In the genomic region with DNA sequence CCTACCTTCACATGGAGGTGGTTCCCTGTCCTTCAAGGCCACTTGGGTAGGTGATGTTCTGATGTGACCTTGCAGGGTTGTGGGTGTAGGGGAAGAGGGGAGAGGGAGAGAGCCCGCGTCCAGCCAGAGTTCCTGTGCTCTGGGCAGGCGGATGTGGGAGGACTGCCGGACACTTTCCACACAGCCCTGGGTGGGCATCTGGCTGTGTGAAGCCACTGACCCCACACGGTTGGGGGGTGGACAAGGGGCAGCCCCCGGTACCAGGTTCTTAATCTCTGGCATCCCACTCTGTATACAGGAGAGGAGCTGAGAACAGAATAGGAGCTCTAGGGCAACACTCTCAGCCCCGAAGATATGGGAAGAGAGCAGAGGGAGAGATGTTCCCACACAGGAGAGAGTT, we compare ENCODE assay signal across 19 mouse cellular contexts. TPM values are rescaled to one million over a fixed set of nuclear protein-coding genes. Genes with fewer than 3 reads are reported as not detected.
"Had no signal": no experiment of that assay in that cellular context is flagged by ENCODE, and none has a peak within 500 bp of the region (broad histone marks: within the 10 kb centered on the region; RNA-seq: fewer than 3 reads in every experiment).

No protein-coding gene starts in this region.

- H3K9me3 ChIP-seq: neural tube, embryonic 12.5 days; neural tube, embryonic 13.5 days; neural tube, embryonic 15.5 days; stomach, embryonic 15.5 days had no signal

- DNase-seq: right cerebral cortex, adult 18-20 months; right cerebral cortex, postnatal 14 days; right cerebral cortex, postnatal 25 days; right cerebral cortex, postnatal 4 days; spleen, adult 18-20 months; thymus, adult 18-20 months; thymus, adult 2 months; thymus, postnatal 14 days; thymus, postnatal 25 days; thymus, postnatal 36 days; thymus, postnatal 4 days had no signal

- H3K27ac ChIP-seq: neural tube, embryonic 12.5 days; neural tube, embryonic 13.5 days; neural tube, embryonic 15.5 days; stomach, embryonic 15.5 days; stomach, postnatal 0 days had no signal

- H3K4me3 ChIP-seq: neural tube, embryonic 12.5 days; neural tube, embryonic 13.5 days; neural tube, embryonic 15.5 days; stomach, embryonic 15.5 days had no signal

- H3K4me1 ChIP-seq: neural tube, embryonic 12.5 days; neural tube, embryonic 13.5 days; neural tube, embryonic 15.5 days; stomach, embryonic 15.5 days had no signal

- H3K4me2 ChIP-seq: neural tube, embryonic 12.5 days; neural tube, embryonic 13.5 days; neural tube, embryonic 15.5 days; stomach, embryonic 15.5 days had no signal

- H3K27me3 ChIP-seq: neural tube, embryonic 12.5 days; neural tube, embryonic 13.5 days; neural tube, embryonic 15.5 days; stomach, embryonic 15.5 days had no signal

- H3K9ac ChIP-seq: neural tube, embryonic 12.5 days; neural tube, embryonic 13.5 days; neural tube, embryonic 15.5 days; stomach, embryonic 15.5 days had no signal

- H3K36me3 ChIP-seq: neural tube, embryonic 12.5 days; neural tube, embryonic 13.5 days; neural tube, embryonic 15.5 days; stomach, embryonic 15.5 days had no signal

RNA-seq across cellular contexts. Expression of a gene that starts 12.0 kb away (rescaled TPM):
- polyA plus RNA-seq: neural tube, embryonic 12.5 days; neural tube, embryonic 13.5 days; neural tube, embryonic 14.5 days; stomach, embryonic 14.5 days; stomach, embryonic 15.5 days; stomach, embryonic 16.5 days; stomach, postnatal 0 days had no signal
